Mouse (Mus musculus): ENCODE results near the gene Arfgap1.

GRCm38 (mm10) chr2:180949947-180950346, 17.1 kb upstream of the Arfgap1 start:
- TF ChIP-seq CTCF (IDR thresholded peaks at IDR 0.05; ENCODE audit: borderline replicate concordance, extremely low read depth, insufficient read depth, insufficient read length) (no peak), POLR2A (IDR thresholded peaks at IDR 0.05; ENCODE audit: borderline replicate concordance, extremely low read depth, insufficient read depth, insufficient read length, poor library complexity, severe bottlenecking) (no peak)
